Mouse (Mus musculus): ENCODE results near the gene Chd1. TPM values are rescaled to one million over a fixed set of nuclear protein-coding genes. Genes with fewer than 3 reads are reported as not detected.

Chd1 gene
- polyA plus RNA-seq, 1 experiment = 33.6 TPM

DNA sequence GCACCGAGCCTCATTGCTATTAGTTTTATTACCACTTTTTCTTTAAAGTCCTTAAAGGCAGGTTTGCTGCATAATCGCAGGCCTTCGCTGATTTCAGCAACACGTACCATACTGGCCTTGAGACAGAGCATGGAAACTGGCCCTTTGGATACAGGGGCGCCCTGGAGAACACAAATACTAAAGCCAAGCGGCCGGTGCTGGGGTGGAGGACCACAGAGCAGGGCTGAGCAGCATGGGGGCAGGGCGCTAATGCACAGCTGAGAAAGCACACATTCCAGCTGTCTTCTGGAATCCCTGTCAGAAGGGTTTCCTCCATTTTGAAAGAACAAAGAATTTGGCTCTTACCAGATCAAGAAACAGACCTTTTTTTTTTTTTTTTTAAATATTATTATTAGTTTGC, 113.6 kb downstream of the Chd1 start:
- Histone ChIP-seq H3K4me1 (ENCODE audit: control insufficient read depth, insufficient read depth, low read length) (peaks cover 57% of the 10 kb centered on the region), H3K27ac (ENCODE audit: insufficient read depth, low read depth, low read length) (no peak overlapping the region), H3K4me3 (ENCODE audit: insufficient read depth, low read length) (no peak overlapping the region)
- TF ChIP-seq POLR2A (IDR thresholded peaks at IDR 0.05; ENCODE audit: borderline replicate concordance, low read depth, low read length) (no peak), CTCF (IDR thresholded peaks at IDR 0.05; ENCODE audit: low read depth, low read length) (no peak)

DNA sequence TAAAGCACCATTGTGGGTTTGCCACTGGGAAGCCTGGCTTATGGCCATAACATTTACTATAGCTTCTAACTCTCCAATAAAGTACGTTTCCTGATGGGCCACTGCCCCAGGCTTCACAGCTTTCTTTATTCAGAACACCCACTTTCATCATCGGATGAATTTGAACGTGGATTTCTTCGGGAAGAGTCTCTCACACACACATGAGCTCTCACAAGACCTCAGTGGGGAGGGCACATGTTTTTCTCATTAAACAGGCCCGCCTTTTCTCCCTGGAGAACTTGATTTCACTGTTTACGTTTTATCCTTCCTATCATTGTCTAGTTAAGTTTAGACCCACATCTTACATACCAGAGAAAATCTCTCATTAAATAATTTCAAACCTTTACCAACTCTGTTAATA, 115.4 kb downstream of the Chd1 start:
- TF ChIP-seq CTCF (IDR thresholded peaks at IDR 0.05; ENCODE audit: low read depth, low read length) (no peak), POLR2A (IDR thresholded peaks at IDR 0.05; ENCODE audit: borderline replicate concordance, low read depth, low read length) (no peak)
- H3K27ac ChIP-seq (ENCODE audit: insufficient read depth, low read depth, low read length) = no peak overlapping the region
- H3K4me1 ChIP-seq (ENCODE audit: control insufficient read depth, insufficient read depth, low read length) = peaks cover 50% of the 10 kb centered on the region
- H3K4me3 ChIP-seq (ENCODE audit: insufficient read depth, low read length) = no peak overlapping the region

DNA sequence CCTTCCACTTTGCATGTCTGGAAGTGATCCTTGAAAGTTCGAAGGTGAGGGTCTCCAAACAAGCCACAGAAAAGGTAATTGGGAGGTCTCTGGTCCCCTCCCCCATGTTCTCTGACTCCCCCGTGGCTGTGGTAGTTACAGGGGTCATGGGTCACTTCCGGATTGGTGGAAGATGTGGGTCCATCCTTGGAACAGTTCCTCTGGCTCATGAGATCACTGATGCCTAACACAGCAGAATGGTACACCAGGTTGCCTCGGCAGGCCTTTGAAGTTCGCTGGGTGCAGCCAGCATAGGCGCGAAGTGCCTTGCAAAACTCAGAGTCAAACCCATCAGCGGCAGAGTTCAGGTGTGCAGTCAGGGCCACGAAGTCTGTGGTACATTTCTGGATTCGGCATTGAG, 116.0 kb downstream of the Chd1 start:
- no peak overlapping the region for H3K27ac ChIP-seq (ENCODE audit: insufficient read depth, low read depth, low read length)
- no peak for TF ChIP-seq CTCF (IDR thresholded peaks at IDR 0.05; ENCODE audit: low read depth, low read length)
- no peak for TF ChIP-seq POLR2A (IDR thresholded peaks at IDR 0.05; ENCODE audit: borderline replicate concordance, low read depth, low read length)
- H3K4me1 ChIP-seq (ENCODE audit: control insufficient read depth, insufficient read depth, low read length) = peaks cover 44% of the 10 kb centered on the region
- H3K4me3 ChIP-seq (ENCODE audit: insufficient read depth, low read length) = no peak overlapping the region

DNA sequence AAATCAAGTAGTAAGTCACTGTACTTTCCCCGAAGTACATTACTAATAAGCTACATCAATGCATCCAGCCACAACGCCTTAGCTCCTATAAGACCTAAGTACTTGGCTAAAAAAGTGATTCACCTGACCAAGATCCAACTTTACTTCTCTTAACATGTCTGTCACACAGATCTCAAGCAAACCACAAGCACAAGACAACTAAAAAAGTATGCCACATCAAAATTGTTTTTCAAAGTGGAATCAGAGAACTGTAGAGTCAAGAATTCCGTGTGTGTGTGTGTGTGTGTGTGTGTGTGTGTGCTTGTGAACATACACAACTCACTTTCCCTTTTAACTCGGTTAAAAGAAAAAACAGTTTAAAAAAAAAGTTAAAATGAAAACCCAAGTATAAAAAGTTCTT, 116.9 kb downstream of the Chd1 start:
- TF ChIP-seq POLR2A (IDR thresholded peaks at IDR 0.05; ENCODE audit: borderline replicate concordance, low read depth, low read length) = no peak
- TF ChIP-seq CTCF (IDR thresholded peaks at IDR 0.05; ENCODE audit: low read depth, low read length) = no peak
- Histone ChIP-seq H3K27ac (ENCODE audit: insufficient read depth, low read depth, low read length) (no peak overlapping the region), H3K4me3 (ENCODE audit: insufficient read depth, low read length) (no peak overlapping the region), H3K4me1 (ENCODE audit: control insufficient read depth, insufficient read depth, low read length) (peaks cover 39% of the 10 kb centered on the region)

Other genes starting within 250 kb of the Chd1 start
- gene Psmb1, start 205.2 kb upstream of the Chd1 start, polyA plus RNA-seq (2012; ENCODE audit: insufficient read depth, insufficient read length, missing spikeins) = 146 and 150 TPM in 2 replicates
- gene Tbp, start 205.1 kb upstream of the Chd1 start, polyA plus RNA-seq (2012; ENCODE audit: insufficient read depth, insufficient read length, missing spikeins) = 29.9 and 33.7 TPM in 2 replicates
- 21.9 and 32.4 TPM in 2 replicates for gene Pdcd2, start 177.7 kb upstream of the Chd1 start, polyA plus RNA-seq (2012; ENCODE audit: insufficient read depth, insufficient read length, missing spikeins)
- 12.3 and 12.5 TPM in 2 replicates for gene Prdm9, start 140.6 kb upstream of the Chd1 start, polyA plus RNA-seq (2012; ENCODE audit: insufficient read depth, insufficient read length, missing spikeins)
- 12.6 and 14.5 TPM in 2 replicates for gene Rgmb, start 126.1 kb downstream of the Chd1 start, polyA plus RNA-seq (2012; ENCODE audit: insufficient read depth, insufficient read length, missing spikeins)